In the genomic region with DNA sequence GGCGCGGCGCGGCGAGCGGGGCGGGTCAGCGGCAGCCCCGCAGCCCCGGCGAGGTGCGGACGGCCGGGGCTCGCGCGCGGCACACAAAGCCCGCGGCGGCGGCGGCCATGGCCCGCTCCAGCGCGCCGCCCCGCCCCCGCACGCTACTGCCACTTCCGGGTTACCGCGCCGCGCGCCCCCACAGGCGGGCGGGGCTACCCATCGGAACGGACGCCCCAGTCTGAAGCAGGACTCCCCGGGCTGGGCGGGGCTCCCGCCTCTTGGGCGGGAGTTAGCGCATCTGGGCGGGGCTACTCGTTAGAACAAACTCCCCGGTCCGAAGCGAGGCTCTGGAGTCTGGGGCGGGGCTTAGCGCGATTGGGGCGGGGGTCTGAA, we compare ENCODE assay signal across 7 mouse cellular contexts. TPM values are rescaled to one million over a fixed set of nuclear protein-coding genes. Genes with fewer than 3 reads are reported as not detected.
A peak's percentile ranks its signal among the peaks of the same experiment; 100 is the strongest.
DNase-seq lines count a peak whose midpoint lies in the region; ATAC-seq and TF ChIP-seq lines count a peak whose summit lies in the region.

No protein-coding gene starts in this region.

- peak overlapping the region; percentile 95 for H3K9ac ChIP-seq in embryonic facial prominence, embryonic 12.5 days
- H3K9ac ChIP-seq in heart, adult 2 months (ENCODE audit: low read depth, low read length) = peak overlapping the region; percentile 85
- H3K9ac ChIP-seq in limb, embryonic 13.5 days = peak overlapping the region; percentile 91
- H3K9ac ChIP-seq in midbrain, embryonic 16.5 days (ENCODE audit: low read depth, low read length) = peak overlapping the region; percentile 94

- H3K79me2 ChIP-seq in heart, adult 2 months (replicated peaks; ENCODE audit: control insufficient read depth, insufficient read depth, low read length) = no peaks in the 10 kb centered on the region; the same call in 1 of the 2 replicates

- H3K36me3 ChIP-seq in embryonic facial prominence, embryonic 12.5 days = no peaks in the 10 kb centered on the region
- no peaks in the 10 kb centered on the region for H3K36me3 ChIP-seq in heart, adult 2 months (ENCODE audit: control insufficient read depth, insufficient read depth, low read length)
- peaks cover 4% of the 10 kb centered on the region; the same call in 1 of the 2 replicates for H3K36me3 ChIP-seq in limb, embryonic 13.5 days
- H3K36me3 ChIP-seq in midbrain, embryonic 16.5 days (ENCODE audit: control insufficient read depth, insufficient read depth, low read length) = no peaks in the 10 kb centered on the region

- DNase-seq in adrenal gland, postnatal 25 days = peak; percentile 95
- peak; percentile 95 to 96 for DNase-seq in heart, adult 2 months
- DNase-seq in kidney, adult 8-10 months = peak; percentile 94 to 95
- DNase-seq in spleen, postnatal 10 days (ENCODE audit: low spot score in 2 of 2) = peak; percentile 79 to 93

- TF ChIP-seq EP300 in heart, adult 2 months (IDR thresholded peaks at IDR 0.05; ENCODE audit: insufficient read depth, low read depth, low read length) = no peak

- peaks cover 28% of the 10 kb centered on the region for H3K4me1 ChIP-seq in embryonic facial prominence, embryonic 12.5 days
- H3K4me1 ChIP-seq in heart, adult 2 months (ENCODE audit: control insufficient read depth, insufficient read depth, low read length) = peaks cover 2% of the 10 kb centered on the region; the same call in 1 of the 2 replicates
- peaks cover 25% of the 10 kb centered on the region for H3K4me1 ChIP-seq in limb, embryonic 13.5 days
- H3K4me1 ChIP-seq in midbrain, embryonic 16.5 days (ENCODE audit: control insufficient read depth, insufficient read depth, low read length) = peaks cover 26% of the 10 kb centered on the region

- H3K27ac ChIP-seq in embryonic facial prominence, embryonic 12.5 days = peak overlapping the region; percentile 94
- H3K27ac ChIP-seq in heart, adult 2 months = peak overlapping the region; percentile 68
- peak overlapping the region; percentile 89 for H3K27ac ChIP-seq in limb, embryonic 13.5 days
- H3K27ac ChIP-seq in midbrain, embryonic 16.5 days (ENCODE audit: low read length) = peak overlapping the region; percentile 96

- no peaks in the 10 kb centered on the region for H3K9me3 ChIP-seq in embryonic facial prominence, embryonic 12.5 days
- H3K9me3 ChIP-seq in limb, embryonic 13.5 days = no peaks in the 10 kb centered on the region
- no peaks in the 10 kb centered on the region; the same call in 1 of the 2 replicates for H3K9me3 ChIP-seq in midbrain, embryonic 16.5 days (replicated peaks; ENCODE audit: control insufficient read depth, low read length, poor library complexity, severe bottlenecking)

- intact Hi-C loops in heart, adult 2 months (cut with DNase I) = loop anchor here (5.0 kb wide), 2 partner anchors 35 to 260 kb away; no protein-coding TSS in a partner anchor

- peak overlapping the region; percentile 82 for H3K4me3 ChIP-seq in embryonic facial prominence, embryonic 12.5 days
- H3K4me3 ChIP-seq in heart, adult 2 months = peak overlapping the region; percentile 86
- H3K4me3 ChIP-seq in limb, embryonic 13.5 days = peak overlapping the region; percentile 95
- H3K4me3 ChIP-seq in midbrain, embryonic 16.5 days (ENCODE audit: low read depth, low read length) = peak overlapping the region; percentile 95

- no peak for TF ChIP-seq POLR2A in heart, adult 2 months (IDR thresholded peaks at IDR 0.05; ENCODE audit: insufficient read depth, low read depth, low read length)

- H3K27me3 ChIP-seq in embryonic facial prominence, embryonic 12.5 days = no peaks in the 10 kb centered on the region
- H3K27me3 ChIP-seq in heart, adult 2 months (ENCODE audit: control insufficient read depth, insufficient read depth, low read length) = no peaks in the 10 kb centered on the region
- no peaks in the 10 kb centered on the region for H3K27me3 ChIP-seq in limb, embryonic 13.5 days
- no peaks in the 10 kb centered on the region for H3K27me3 ChIP-seq in midbrain, embryonic 16.5 days (ENCODE audit: control insufficient read depth, insufficient read depth, low read depth, low read length)

- WGBS in embryonic facial prominence, embryonic 12.5 days = under 1% methylated on average over 27 of the region's 55 CpGs
- WGBS in heart, adult 2 months = under 1% methylated on average over 49 of the region's 55 CpGs
- WGBS in limb, embryonic 13.5 days = under 1% methylated on average over 46 of the region's 55 CpGs
- under 1% methylated on average over 18 of the region's 55 CpGs for WGBS in midbrain, embryonic 16.5 days

- peak overlapping the region; percentile 92 for H3K4me2 ChIP-seq in embryonic facial prominence, embryonic 12.5 days (replicated peaks)
- peak overlapping the region; percentile 91 for H3K4me2 ChIP-seq in limb, embryonic 13.5 days (replicated peaks)
- peak overlapping the region; percentile 99 for H3K4me2 ChIP-seq in midbrain, embryonic 16.5 days (ENCODE audit: low read length)

- peak; percentile 95 for ATAC-seq in embryonic facial prominence, embryonic 12.5 days (ENCODE audit: insufficient number of reproducible peaks, insufficient read depth, low FRiP score, low TSS enrichment)
- ATAC-seq in limb, embryonic 13.5 days (ENCODE audit: low FRiP score, low read depth) = peak; percentile 95
- peak; percentile 97 for ATAC-seq in midbrain, embryonic 16.5 days

- no peak for TF ChIP-seq CTCF in heart, adult 2 months (IDR thresholded peaks at IDR 0.05)

RNA-seq across cellular contexts. Expression of gene Abhd17c, which starts 0.3 kb away (rescaled TPM):
- 31.0 and 31.5 TPM in 2 replicates for total RNA-seq in adrenal gland, postnatal 25 days (2021)
- 61.9 and 78.5 TPM in 2 replicates for polyA plus RNA-seq in embryonic facial prominence, embryonic 12.5 days (2016; fragmentation: Nextera tagmentation; extraction: Ambion mirVana)
- total RNA-seq in heart, adult 2 months (2021) = 10 to 100 TPM; 32.7 to 34.8 TPM
- 29.5 and 40.8 TPM in 2 replicates for polyA plus RNA-seq in heart, adult 2 months (2012; rRNA removed)
- polyA plus RNA-seq in limb, embryonic 13.5 days (2015; fragmentation: Nextera tagmentation; extraction: Ambion mirVana) = 25.4 and 33.4 TPM in 2 replicates
- polyA plus RNA-seq in midbrain, embryonic 16.5 days (2015; fragmentation: Nextera tagmentation; extraction: Ambion mirVana) = 18.7 and 26.9 TPM in 2 replicates

Comparison
In these comparisons a context has a peak if more than half of its experiments do, and no peak if none do; other contexts are left out.
1. Peak in every context shown above with its lines: DNase-seq, ATAC-seq, H3K4me3 ChIP-seq and H3K27ac ChIP-seq.